Mouse (Mus musculus) bone marrow macrophage, adult 2 months (primary cell): ENCODE results near the gene Btbd10.

Source experiments
- CTCF ChIP-seq: IDR thresholded peaks from 2 replicates; pipeline ENCODE4 v1.5.1; 2012; ENCODE audit warnings: low read depth, mild to moderate bottlenecking, low read length, moderate library complexity
- POLR2A ChIP-seq: IDR thresholded peaks from 2 replicates; pipeline ENCODE4 v1.6.1; 2012; ENCODE audit warnings: mild to moderate bottlenecking, low read depth, low read length, borderline replicate concordance

- TF ChIP-seq CTCF (no peak), POLR2A (no peak)
Observed at GRCm38 (mm10) chr7:113269921-113270320, 99.3 kb downstream of the Btbd10 start.
